Mouse (Mus musculus) MEL (cell line): ENCODE data around the gene Hcn2. TPM values are rescaled to one million over a fixed set of nuclear protein-coding genes. Genes with fewer than 3 reads are reported as not detected.

Experiments
- DNase-seq: peaks from one replicate; pipeline ENCODE4 v3.0.0; 2011; ENCODE audit warnings: low read depth, low spot score
- H3K27ac ChIP-seq: 2 replicates; pipeline ENCODE4 v1.5.1; 2012; ENCODE audit warnings: low read depth, mild to moderate bottlenecking, control low read depth, low read length, moderate library complexity; ENCODE audit not compliant: control insufficient read depth
- H3K27me3 ChIP-seq, 2 experiments: fragments of 150-350 bp in 1 of 2; sonication (generic) in 1 of 2; 2 replicates each; pipeline ENCODE4 v1.6.1; 2012; ENCODE audit warnings: low read length in 2 of 2, mild to moderate bottlenecking in 2 of 2, improper control_type of control experiment in 1 of 2, moderate library complexity in 1 of 2; ENCODE audit not compliant: insufficient read depth in 2 of 2, control insufficient read depth in 1 of 2
- H3K36me3 ChIP-seq, 2 experiments: 2 replicates each; pipeline ENCODE4 v1.6.1; 2012 to 2014; ENCODE audit warnings: low read length in 2 of 2, improper control_type of control experiment in 1 of 2, inconsistent platforms in 1 of 2, mild to moderate bottlenecking in 1 of 2; ENCODE audit not compliant: insufficient read depth in 2 of 2, control insufficient read depth in 1 of 2
- H3K4me1 ChIP-seq, 2 experiments: fragments of 150-350 bp in 1 of 2; sonication (generic) in 1 of 2; 2 replicates each; pipeline ENCODE4 v1.6.1; 2012; ENCODE audit warnings: low read length in 2 of 2, improper control_type of control experiment in 1 of 2, mild to moderate bottlenecking in 1 of 2; ENCODE audit not compliant: insufficient read depth in 2 of 2, control insufficient read depth in 1 of 2
- H3K4me3 ChIP-seq, 2 experiments: fragments of 150-350 bp in 1 of 2; sonication (generic) in 1 of 2; 2 replicates each; pipeline ENCODE4 v1.5.1; 2012; ENCODE audit warnings: low read depth in 2 of 2, low read length in 2 of 2, mild to moderate bottlenecking in 2 of 2, moderate library complexity in 2 of 2, control low read depth in 1 of 2, improper control_type of control experiment in 1 of 2; ENCODE audit not compliant: control insufficient read depth in 1 of 2, insufficient read depth in 1 of 2
- H3K79me2 ChIP-seq: 2 replicates; pipeline ENCODE4 v1.6.1; 2012; ENCODE audit warnings: mild to moderate bottlenecking, low read length, moderate library complexity; ENCODE audit not compliant: control insufficient read depth, poor library complexity, insufficient read depth
- H3K9ac ChIP-seq: 2 replicates; pipeline ENCODE4 v1.6.1; 2012; ENCODE audit warnings: low read depth, mild to moderate bottlenecking, control low read depth, low read length, moderate library complexity; ENCODE audit not compliant: control insufficient read depth, poor library complexity, severe bottlenecking
- H3K9me3 ChIP-seq: fragments of 150-350 bp; sonication (generic); replicated peaks from 2 replicates; pipeline ENCODE4 v1.6.1; 2012; ENCODE audit warnings: mild to moderate bottlenecking, low read length, improper control_type of control experiment, moderate library complexity; ENCODE audit not compliant: insufficient read depth
- BHLHE40 ChIP-seq: IDR thresholded peaks from 2 replicates; pipeline ENCODE4 v1.6.1; 2012; ENCODE audit warnings: low read depth, mild to moderate bottlenecking, inconsistent platforms, low read length, improper control_type of control experiment, borderline replicate concordance
- CHD2 ChIP-seq: IDR thresholded peaks from 2 replicates; pipeline ENCODE4 v1.6.1; 2011; ENCODE audit warnings: low read length, improper control_type of control experiment
- CTCF ChIP-seq, 3 experiments: IDR thresholded peaks in 2 of 3; conservative IDR thresholded peaks in 1 of 3; 2 replicates each; pipeline ENCODE4 v1.5.1; 2011 to 2012; ENCODE audit warnings: low read length in 3 of 3, low read depth in 2 of 3, mild to moderate bottlenecking in 2 of 3, improper control_type of control experiment in 1 of 3, inconsistent platforms in 1 of 3, mixed read lengths in 1 of 3, moderate library complexity in 1 of 3; ENCODE audit not compliant: control insufficient read depth in 1 of 3, insufficient read depth in 1 of 3, poor library complexity in 1 of 3, severe bottlenecking in 1 of 3
- ELF1 ChIP-seq: IDR thresholded peaks from 2 replicates; pipeline ENCODE4 v1.6.1; 2014; ENCODE audit warnings: low read depth, mild to moderate bottlenecking, inconsistent platforms, low read length, improper control_type of control experiment, moderate library complexity
- ETS1 ChIP-seq: IDR thresholded peaks from 2 replicates; pipeline ENCODE4 v1.6.1; 2012; ENCODE audit warnings: low read depth, mild to moderate bottlenecking, inconsistent platforms, low read length, improper control_type of control experiment, moderate library complexity
- HCFC1 ChIP-seq: IDR thresholded peaks from 2 replicates; pipeline ENCODE4 v1.6.1; 2012; ENCODE audit warnings: low read depth, mild to moderate bottlenecking, inconsistent platforms, low read length, improper control_type of control experiment, moderate library complexity
- JUND ChIP-seq: IDR thresholded peaks from 2 replicates; pipeline ENCODE4 v1.6.1; 2011; ENCODE audit warnings: low read depth, mild to moderate bottlenecking, improper control_type of control experiment, low read length
- MAFK ChIP-seq: IDR thresholded peaks from 2 replicates; pipeline ENCODE4 v1.6.1; 2011; ENCODE audit warnings: low read depth, mild to moderate bottlenecking, low read length, improper control_type of control experiment, borderline replicate concordance
- MAZ ChIP-seq: IDR thresholded peaks from 2 replicates; pipeline ENCODE4 v1.6.1; 2012; ENCODE audit warnings: low read depth, mild to moderate bottlenecking, inconsistent platforms, low read length, improper control_type of control experiment
- MEF2A ChIP-seq: IDR thresholded peaks from 2 replicates; pipeline ENCODE4 v1.6.1; 2014; ENCODE audit warnings: low read depth, mild to moderate bottlenecking, inconsistent platforms, low read length, improper control_type of control experiment; ENCODE audit not compliant: poor library complexity, insufficient replicate concordance, severe bottlenecking; ENCODE audit errors: extremely low read depth
- NELFE ChIP-seq: IDR thresholded peaks from 2 replicates; pipeline ENCODE4 v1.6.1; 2011; ENCODE audit warnings: low read depth, low read length, improper control_type of control experiment
- NRF1 ChIP-seq: IDR thresholded peaks from 2 replicates; pipeline ENCODE4 v1.6.1; 2014; ENCODE audit warnings: low read depth, mild to moderate bottlenecking, inconsistent platforms, low read length, improper control_type of control experiment, moderate library complexity; ENCODE audit not compliant: poor library complexity, insufficient read depth, severe bottlenecking
- POLR2A ChIP-seq, 2 experiments: IDR thresholded peaks; 2 replicates each; pipeline ENCODE4 v1.6.1; 2011 to 2012; ENCODE audit warnings: low read length in 2 of 2, mild to moderate bottlenecking in 2 of 2, control low read depth in 1 of 2, improper control_type of control experiment in 1 of 2, low read depth in 1 of 2, moderate library complexity in 1 of 2; ENCODE audit not compliant: control insufficient read depth in 1 of 2, insufficient read depth in 1 of 2, poor library complexity in 1 of 2
- RAD21 ChIP-seq: IDR thresholded peaks from 2 replicates; pipeline ENCODE4 v1.6.1; 2011; ENCODE audit warnings: mild to moderate bottlenecking, low read depth, low read length, improper control_type of control experiment
- SIN3A ChIP-seq: IDR thresholded peaks from 2 replicates; pipeline ENCODE4 v1.6.1; 2012; ENCODE audit warnings: low read length, improper control_type of control experiment, inconsistent platforms
- SMC3 ChIP-seq: IDR thresholded peaks from 2 replicates; pipeline ENCODE4 v1.6.1; 2011; ENCODE audit warnings: low read depth, low read length, improper control_type of control experiment
- TAL1 ChIP-seq: IDR thresholded peaks from 2 replicates; pipeline ENCODE4 v1.6.1; 2012; ENCODE audit warnings: mild to moderate bottlenecking, inconsistent platforms, low read length, moderate library complexity, mixed read lengths
- TCF12 ChIP-seq: IDR thresholded peaks from 2 replicates; pipeline ENCODE4 v1.6.1; 2014; ENCODE audit warnings: low read depth, mild to moderate bottlenecking, inconsistent platforms, low read length, improper control_type of control experiment, moderate library complexity
- USF1 ChIP-seq: IDR thresholded peaks from 2 replicates; pipeline ENCODE4 v1.6.1; 2014; ENCODE audit warnings: low read depth, mild to moderate bottlenecking, inconsistent platforms, low read length, improper control_type of control experiment, moderate library complexity
- USF2 ChIP-seq, 2 experiments: IDR thresholded peaks; 2 replicates each; pipeline ENCODE4 v1.6.1; 2011 to 2012; ENCODE audit warnings: improper control_type of control experiment in 2 of 2, low read length in 2 of 2, borderline replicate concordance in 1 of 2, inconsistent platforms in 1 of 2, low read depth in 1 of 2, mild to moderate bottlenecking in 1 of 2; ENCODE audit not compliant: insufficient read depth in 1 of 2
- ZC3H11A ChIP-seq: IDR thresholded peaks from 2 replicates; pipeline ENCODE4 v1.6.1; 2012; ENCODE audit warnings: low read depth, mild to moderate bottlenecking, inconsistent platforms, low read length, improper control_type of control experiment
- ZNF384 ChIP-seq: IDR thresholded peaks from 2 replicates; pipeline ENCODE4 v1.6.1; 2012; ENCODE audit warnings: low read depth, mild to moderate bottlenecking, inconsistent platforms, low read length, improper control_type of control experiment
- polyA plus RNA-seq, 2 experiments: library from polyadenylated mRNA; stranded (reverse) in 1 of 2; unstranded in 1 of 2; fragments of >175 nt in 1 of 2; fragments of >200 nt in 1 of 2; gene quantifications; 2 replicates each; pipeline versions ENCODE4 v1.2.1 to v1.2.4; 2012; ENCODE audit warnings: low replicate concordance in 2 of 2, low read depth in 1 of 2; ENCODE audit not compliant: insufficient read length in 2 of 2, insufficient read depth in 1 of 2, missing spikeins in 1 of 2
- total RNA-seq: library from RNA; depleted of rRNA; stranded (reverse); fragments of 300-350 nt; gene quantifications from 2 replicates; pipeline ENCODE4 v1.2.3, GENCODE M21; 2012

The Hcn2 gene
- total and polyA plus RNA-seq, 3 experiments, result 0.42 to 1.6 TPM; not detected in 1

- peak; percentile 91 for DNase-seq
- Histone ChIP-seq H3K9ac (peak overlapping the region; percentile 75), H3K4me1 (peaks cover 0 to 19% of the 10 kb centered on the region in 2 experiments; a peak in 3 of 4 replicates), H3K4me3 (peak overlapping the region; percentile 66 to 99), H3K36me3 (peaks cover 0 to 13% of the 10 kb centered on the region in 2 experiments; a peak in 2 of 4 replicates), H3K27me3 (no peaks in the 10 kb centered on the region), H3K79me2 (peaks cover 43% of the 10 kb centered on the region), H3K27ac (peak overlapping the region; percentile 72), H3K9me3 (no peaks in the 10 kb centered on the region)
- TF ChIP-seq NRF1 (peak; percentile 65), MAZ (0 out of 2 replicates have a peak, but pooled peaks have one; percentile 19), ZNF384 (peak; percentile 80), TAL1 (no peak), CHD2 (no peak), TCF12 (no peak), USF1 (no peak), ZC3H11A (no peak), NELFE (peak; percentile 19; the same call in 1 of the 2 replicates), USF2 (IDR thresholded peaks at IDR 0.05; ENCODE audit: borderline replicate concordance in 1 of 2, insufficient read depth in 1 of 2, low read depth in 1 of 2, low read length in 2 of 2) (no peak), MEF2A (no peak), POLR2A (IDR thresholded peaks at IDR 0.05; ENCODE audit: control insufficient read depth in 1 of 2, insufficient read depth in 1 of 2, low read depth in 1 of 2, low read length in 2 of 2, poor library complexity in 1 of 2) (no peak), BHLHE40 (no peak), ETS1 (0 out of 2 replicates have a peak, but pooled peaks have one; percentile 8), ELF1 (no peak)
Observed at GRCm38 (mm10) chr10:79767372-79768244, 51.2 kb downstream of the Hcn2 start.

GRCm38 (mm10) chr10:79768400-79768799 lies 52.0 kb downstream of the Hcn2 start:
- Histone ChIP-seq H3K4me1 (peaks cover 0 to 19% of the 10 kb centered on the region in 2 experiments; a peak in 3 of 4 replicates), H3K79me2 (peaks cover 36% of the 10 kb centered on the region), H3K36me3 (peaks cover 0 to 13% of the 10 kb centered on the region in 2 experiments; a peak in 2 of 4 replicates), H3K27me3 (no peaks in the 10 kb centered on the region), H3K27ac (no peak overlapping the region), H3K9ac (no peak overlapping the region), H3K4me3 (no peak overlapping the region), H3K9me3 (no peaks in the 10 kb centered on the region)
- DNase-seq, result peak; percentile 72
- TF ChIP-seq ZC3H11A (peak; percentile 68), CTCF (IDR thresholded peaks at IDR 0.05 in 2 of 3, conservative IDR thresholded peaks at IDR 0.05 in 1 of 3; ENCODE audit: control insufficient read depth in 1 of 3, insufficient read depth in 1 of 3, low read depth in 2 of 3, low read length in 3 of 3, poor library complexity in 1 of 3, severe bottlenecking in 1 of 3) (peak; percentile 89 to 93 (median 93)), MAZ (peak; percentile 26; the same call in 1 of the 2 replicates), JUND (no peak), SIN3A (peak; percentile 38; the same call in 1 of the 2 replicates), SMC3 (peak; percentile 89), MAFK (no peak), USF1 (no peak), RAD21 (peak; percentile 85), HCFC1 (peak; percentile 37; the same call in 1 of the 2 replicates), ELF1 (no peak)
